Mouse (Mus musculus): Measurements from ENCODE around the gene Jhy. TPM values are rescaled to one million over a fixed set of nuclear protein-coding genes. Genes with fewer than 3 reads are reported as not detected.

The Jhy gene
- not detected in 2 replicates for polyA plus RNA-seq (2015; fragmentation: Nextera tagmentation; extraction: Ambion mirVana)

DNA sequence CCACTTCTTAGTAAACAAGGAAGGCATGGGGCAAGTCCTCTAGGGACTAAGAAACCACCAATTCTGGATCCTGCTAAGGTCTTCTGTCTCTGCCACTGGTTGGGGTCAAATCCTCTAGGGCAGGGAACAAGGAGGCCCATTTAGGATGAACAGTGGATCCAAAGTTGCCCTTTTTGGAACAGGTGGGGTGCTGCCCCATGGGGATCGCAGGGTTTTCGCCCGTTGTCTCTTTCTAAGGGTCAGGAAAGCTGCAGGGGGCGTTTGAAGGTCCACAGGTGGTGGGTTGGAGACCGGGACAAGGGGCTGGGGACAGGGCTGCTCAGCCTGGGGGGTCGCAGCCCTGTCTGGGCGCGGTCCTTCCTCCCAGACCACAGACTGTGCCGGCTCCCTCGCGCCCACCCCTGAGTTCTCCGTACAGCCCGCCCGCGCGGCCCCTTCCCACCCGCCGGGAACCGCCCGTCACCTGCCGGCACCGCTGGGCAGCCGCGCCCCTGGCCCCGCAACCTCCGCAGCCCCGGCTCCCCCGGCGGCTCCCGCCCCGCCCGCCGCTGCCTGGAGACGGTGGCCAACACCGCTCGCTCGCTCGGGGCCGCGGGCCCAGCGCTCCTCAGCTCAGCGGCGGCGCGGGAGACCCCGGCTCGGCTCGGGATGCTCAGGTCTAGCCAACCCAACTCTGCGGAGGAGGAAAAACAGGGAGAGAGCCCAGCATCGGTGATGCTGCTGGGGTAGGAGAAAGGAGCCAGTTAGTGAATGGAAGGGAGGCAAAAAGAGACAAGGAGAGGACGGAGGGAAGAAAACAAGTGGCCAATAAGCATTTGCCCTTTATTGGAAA lies at the start of gene Jhy:
TSS of gene Jhy (minus strand) at position 533 of the 832 bp plus-strand sequence.
- Histone ChIP-seq H3K9ac (0 out of 2 replicates have a peak within 1 kb of the TSS, but pooled peaks have one; percentile 17), H3K27me3 (peaks cover 19% of the 10 kb centered on the region), H3K4me3 (peak within 1 kb of the TSS; percentile 41), H3K27ac (no peak within 1 kb of the TSS), H3K9me3 (no peaks in the 10 kb centered on the region), H3K4me2 (peak within 1 kb of the TSS; percentile 86), H3K36me3 (no peaks in the 10 kb centered on the region), H3K4me1 (peaks cover 9% of the 10 kb centered on the region)
- 2% methylated on average over 48 of the region's 51 CpGs for WGBS
- 0 out of 2 replicates have a peak, but pooled peaks have one; percentile 24 for ATAC-seq (ENCODE audit: insufficient number of reproducible peaks, low FRiP score, low TSS enrichment, low read depth)

DNA sequence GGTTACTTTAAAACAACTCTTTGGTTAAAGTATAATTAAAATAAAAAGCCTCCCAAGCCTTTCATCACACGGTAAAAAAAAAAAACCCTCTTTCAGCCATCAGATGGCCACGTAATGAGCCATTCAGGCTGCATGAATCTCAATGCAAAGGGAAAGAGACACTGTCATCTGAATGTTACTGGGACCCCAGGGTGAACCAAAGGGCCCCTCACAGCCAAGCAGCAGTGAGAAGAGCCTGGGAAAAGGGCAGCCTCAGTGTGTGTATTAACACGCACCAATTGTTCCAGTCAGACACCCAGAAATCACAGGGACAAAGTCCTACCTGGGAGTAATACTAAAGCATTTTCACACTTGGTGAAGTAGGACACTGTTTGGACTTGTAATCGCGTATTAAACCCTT lies 48.5 kb upstream of the Jhy start:
- Histone ChIP-seq H3K9ac (no peak overlapping the region), H3K4me1 (no peaks in the 10 kb centered on the region), H3K27me3 (no peaks in the 10 kb centered on the region), H3K27ac (no peak overlapping the region), H3K4me2 (no peak overlapping the region), H3K9me3 (no peaks in the 10 kb centered on the region), H3K4me3 (no peak overlapping the region), H3K36me3 (no peaks in the 10 kb centered on the region)
- whole genome bisulfite sequencing = 88% methylated on average over 5 of the region's 5 CpGs
- ATAC-seq (ENCODE audit: insufficient number of reproducible peaks, low FRiP score, low TSS enrichment, low read depth) = no peak

GRCm38 (mm10) chr9:41011512-41012436 lies 47.9 kb upstream of the Jhy start:
- WGBS = 61% methylated on average over 13 of the region's 13 CpGs
- Histone ChIP-seq H3K36me3 (no peaks in the 10 kb centered on the region), H3K4me1 (no peaks in the 10 kb centered on the region), H3K9ac (no peak overlapping the region), H3K27ac (no peak overlapping the region), H3K4me2 (no peak overlapping the region), H3K9me3 (no peaks in the 10 kb centered on the region), H3K4me3 (no peak overlapping the region), H3K27me3 (no peaks in the 10 kb centered on the region)
- ATAC-seq (ENCODE audit: insufficient number of reproducible peaks, low FRiP score, low TSS enrichment, low read depth) = no peak

GRCm38 (mm10) chr9:41007785-41008184 lies 43.9 kb upstream of the Jhy start:
- Histone ChIP-seq H3K4me3 (no peak overlapping the region), H3K9ac (no peak overlapping the region), H3K27ac (no peak overlapping the region), H3K4me2 (no peak overlapping the region), H3K4me1 (no peaks in the 10 kb centered on the region), H3K27me3 (no peaks in the 10 kb centered on the region), H3K36me3 (no peaks in the 10 kb centered on the region), H3K9me3 (no peaks in the 10 kb centered on the region)
- 24% methylated on average over 1 of the region's 1 CpGs for WGBS
- no peak for ATAC-seq (ENCODE audit: insufficient number of reproducible peaks, low FRiP score, low TSS enrichment, low read depth)

GRCm38 (mm10) chr9:41004415-41004814 lies 40.5 kb upstream of the Jhy start, which contains the start of gene Crtam:
TSS of gene Crtam (minus strand) at chr9:41004628.
- no peaks in the 10 kb centered on the region for H3K9me3 ChIP-seq
- ATAC-seq (ENCODE audit: insufficient number of reproducible peaks, low FRiP score, low TSS enrichment, low read depth) = no peak
- H3K4me3 ChIP-seq = no peak within 1 kb of the TSS
- H3K9ac ChIP-seq = no peak within 1 kb of the TSS
- H3K27ac ChIP-seq = no peak within 1 kb of the TSS
- no peaks in the 10 kb centered on the region for H3K4me1 ChIP-seq
- H3K4me2 ChIP-seq = no peak within 1 kb of the TSS
- WGBS = 49% methylated on average over 4 of the region's 4 CpGs
- H3K27me3 ChIP-seq = no peaks in the 10 kb centered on the region
- no peaks in the 10 kb centered on the region for H3K36me3 ChIP-seq

DNA sequence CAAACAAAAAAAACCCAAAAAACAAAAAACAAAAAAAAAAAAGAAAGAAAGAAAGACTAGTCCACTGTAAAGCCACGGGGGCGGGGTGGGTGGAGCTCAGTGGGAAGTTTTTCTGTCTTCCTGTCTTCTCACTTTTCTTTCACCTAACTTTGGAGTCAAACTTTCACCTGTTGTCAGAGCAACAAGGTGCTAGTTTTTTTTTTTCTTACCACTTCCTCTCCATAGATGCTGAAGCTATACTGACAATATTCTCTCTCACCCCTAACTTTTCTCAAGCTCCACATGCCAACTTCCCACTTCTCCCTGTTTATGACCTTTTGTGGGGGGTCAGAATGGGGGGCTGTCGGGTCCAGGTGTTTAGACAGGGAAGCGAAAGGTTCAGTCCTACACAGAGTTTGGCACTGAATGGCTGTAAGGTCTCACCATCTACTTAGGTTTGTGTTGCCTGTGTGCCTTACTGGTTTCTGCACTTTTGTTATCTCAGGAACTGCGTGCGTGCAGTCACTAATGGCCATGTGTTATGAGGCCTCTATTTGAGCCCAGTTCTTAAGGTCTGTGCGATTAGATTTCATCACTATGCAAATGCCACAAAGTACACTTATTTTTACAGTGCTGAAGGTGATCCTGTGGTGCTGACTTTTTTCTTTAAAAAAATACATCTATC lies 33.3 kb upstream of the Jhy start:
- no peak overlapping the region for H3K27ac ChIP-seq
- H3K36me3 ChIP-seq = no peaks in the 10 kb centered on the region
- H3K4me3 ChIP-seq = no peak overlapping the region
- no peak for ATAC-seq (ENCODE audit: insufficient number of reproducible peaks, low FRiP score, low TSS enrichment, low read depth)
- WGBS = 79% methylated on average over 7 of the region's 7 CpGs
- H3K9ac ChIP-seq = no peak overlapping the region
- H3K27me3 ChIP-seq = no peaks in the 10 kb centered on the region
- no peaks in the 10 kb centered on the region for H3K9me3 ChIP-seq
- no peaks in the 10 kb centered on the region for H3K4me1 ChIP-seq
- no peak overlapping the region for H3K4me2 ChIP-seq

- no peak overlapping the region for H3K27ac ChIP-seq
- no peaks in the 10 kb centered on the region for H3K36me3 ChIP-seq
- H3K9ac ChIP-seq = no peak overlapping the region
- H3K4me1 ChIP-seq = 0 out of 2 replicates have a peak, but pooled peaks cover 2% of the 10 kb centered on the region
- no peak overlapping the region for H3K4me2 ChIP-seq
- 50% methylated on average over 5 of the region's 5 CpGs for WGBS
- H3K27me3 ChIP-seq = no peaks in the 10 kb centered on the region
- no peak overlapping the region for H3K4me3 ChIP-seq
- no peak for ATAC-seq (ENCODE audit: insufficient number of reproducible peaks, low FRiP score, low TSS enrichment, low read depth)
- H3K9me3 ChIP-seq = no peaks in the 10 kb centered on the region
Measured at GRCm38 (mm10) chr9:40994075-40994474, 30.2 kb upstream of the Jhy start.

GRCm38 (mm10) chr9:40991511-40991910 lies 27.6 kb upstream of the Jhy start:
- Histone ChIP-seq H3K4me1 (0 out of 2 replicates have a peak, but pooled peaks cover 2% of the 10 kb centered on the region), H3K36me3 (no peaks in the 10 kb centered on the region), H3K27me3 (no peaks in the 10 kb centered on the region), H3K4me3 (no peak overlapping the region), H3K4me2 (no peak overlapping the region), H3K27ac (no peak overlapping the region), H3K9me3 (no peaks in the 10 kb centered on the region), H3K9ac (no peak overlapping the region)
- WGBS = 59% methylated on average over 6 of the region's 6 CpGs
- ATAC-seq (ENCODE audit: insufficient number of reproducible peaks, low FRiP score, low TSS enrichment, low read depth) = no peak

DNA sequence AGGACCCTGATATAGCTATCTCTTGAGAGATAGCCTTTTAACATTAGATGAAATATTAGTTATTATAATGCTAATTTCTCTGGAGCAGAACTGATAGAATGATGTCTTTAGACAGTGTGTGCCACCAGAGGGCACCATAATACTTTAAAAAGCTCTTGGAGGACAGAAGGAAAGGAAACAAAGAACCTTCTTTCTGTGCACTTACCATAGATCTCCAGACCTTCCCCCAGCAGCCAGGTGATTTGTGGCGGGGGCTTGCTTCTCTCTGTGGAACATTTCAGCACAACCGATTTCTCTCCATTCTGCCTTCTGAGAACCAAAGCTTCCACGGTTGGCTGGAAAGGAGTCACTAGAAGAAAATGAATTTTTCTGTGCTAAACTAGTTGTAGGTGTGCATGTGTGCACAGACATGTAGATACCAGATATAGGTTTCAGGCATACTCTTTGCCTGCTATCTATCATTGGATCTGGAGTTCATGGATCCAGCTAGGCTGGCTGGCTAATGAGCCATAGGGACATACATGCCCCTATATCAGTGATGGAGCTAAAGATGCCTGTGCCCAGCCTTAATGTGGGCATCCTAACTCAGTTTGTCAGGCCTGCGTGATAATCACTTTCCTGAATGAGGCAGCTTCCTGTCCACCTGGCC lies 26.1 kb upstream of the Jhy start:
- 37% methylated on average over 4 of the region's 4 CpGs for WGBS
- Histone ChIP-seq H3K4me1 (0 out of 2 replicates have a peak, but pooled peaks cover 2% of the 10 kb centered on the region), H3K27ac (no peak overlapping the region), H3K9me3 (no peaks in the 10 kb centered on the region), H3K27me3 (no peaks in the 10 kb centered on the region), H3K9ac (no peak overlapping the region), H3K4me2 (no peak overlapping the region), H3K36me3 (no peaks in the 10 kb centered on the region), H3K4me3 (no peak overlapping the region)
- ATAC-seq (ENCODE audit: insufficient number of reproducible peaks, low FRiP score, low TSS enrichment, low read depth) = no peak

- H3K4me1 ChIP-seq = no peaks in the 10 kb centered on the region
- no peak overlapping the region for H3K27ac ChIP-seq
- ATAC-seq (ENCODE audit: insufficient number of reproducible peaks, low FRiP score, low TSS enrichment, low read depth) = no peak
- no peaks in the 10 kb centered on the region for H3K36me3 ChIP-seq
- H3K4me3 ChIP-seq = no peak overlapping the region
- H3K9ac ChIP-seq = no peak overlapping the region
- WGBS = 72% methylated on average over 3 of the region's 3 CpGs
- no peak overlapping the region for H3K4me2 ChIP-seq
- no peaks in the 10 kb centered on the region for H3K27me3 ChIP-seq
- H3K9me3 ChIP-seq = no peaks in the 10 kb centered on the region
Measured at GRCm38 (mm10) chr9:40984313-40984712, 20.4 kb upstream of the Jhy start.

GRCm38 (mm10) chr9:40983758-40984157 lies 19.8 kb upstream of the Jhy start:
- H3K4me3 ChIP-seq = no peak overlapping the region
- WGBS = 85% methylated on average over 3 of the region's 3 CpGs
- no peak overlapping the region for H3K27ac ChIP-seq
- H3K4me1 ChIP-seq = no peaks in the 10 kb centered on the region
- no peak for ATAC-seq (ENCODE audit: insufficient number of reproducible peaks, low FRiP score, low TSS enrichment, low read depth)
- no peak overlapping the region for H3K9ac ChIP-seq
- H3K9me3 ChIP-seq = no peaks in the 10 kb centered on the region
- no peaks in the 10 kb centered on the region for H3K36me3 ChIP-seq
- no peak overlapping the region for H3K4me2 ChIP-seq
- H3K27me3 ChIP-seq = no peaks in the 10 kb centered on the region
